Mouse (Mus musculus) frontal cortex, adult (tissue): Measurements from ENCODE around the gene Mtx1.

Experiments used
- ATAC-seq: cut with Nextera tagmentation; 2 replicates; pipeline ENCODE4 v1.9.2; 2017; ENCODE audit warnings: mild to moderate bottlenecking, moderate library complexity, mixed read lengths; ENCODE audit not compliant: low TSS enrichment

Mtx1 gene

GRCm38 (mm10) chr3:89214681-89215411 lies 12.0 kb downstream of the Mtx1 start, which contains the start of gene Thbs3:
Gene Thbs3, plus strand, starts transcription at chr3:89215180.
- no peak for ATAC-seq

- ATAC-seq, result peak; percentile 80
These were observed 12.9 kb downstream of the Mtx1 start for GRCm38 (mm10) chr3:89213803-89214530.

GRCm38 (mm10) chr3:89210731-89211130 lies 16.2 kb downstream of the Mtx1 start:
- no peak for ATAC-seq

- ATAC-seq, result no peak
These were observed 16.7 kb downstream of the Mtx1 start for GRCm38 (mm10) chr3:89210162-89210561.

- no peak for ATAC-seq
These were observed 17.2 kb downstream of the Mtx1 start for GRCm38 (mm10) chr3:89209731-89210130.

GRCm38 (mm10) chr3:89208736-89209135 lies 18.2 kb downstream of the Mtx1 start:
- no peak for ATAC-seq

GRCm38 (mm10) chr3:89208075-89208657 lies 18.7 kb downstream of the Mtx1 start:
- ATAC-seq, result no peak

- ATAC-seq, result no peak
These were observed 20.2 kb downstream of the Mtx1 start for GRCm38 (mm10) chr3:89206695-89207094.

GRCm38 (mm10) chr3:89206079-89206478 lies 20.8 kb downstream of the Mtx1 start:
- ATAC-seq, result no peak

- peak; percentile 11; the same call in 1 of the 2 replicates for ATAC-seq
These were observed 23.8 kb downstream of the Mtx1 start for GRCm38 (mm10) chr3:89203142-89203514.

- ATAC-seq, result peak; percentile 91
These were observed 24.4 kb downstream of the Mtx1 start, which contains the start of gene Gba for GRCm38 (mm10) chr3:89202253-89203141. Gene Gba, plus strand, starts transcription at chr3:89202928.

- ATAC-seq, result no peak
These were observed 27.0 kb downstream of the Mtx1 start for GRCm38 (mm10) chr3:89199839-89200238.

GRCm38 (mm10) chr3:89195979-89196877 lies 30.7 kb downstream of the Mtx1 start:
- ATAC-seq, result peak; percentile 97

GRCm38 (mm10) chr3:89193853-89194252 lies 33.0 kb downstream of the Mtx1 start:
- no peak for ATAC-seq

- no peak for ATAC-seq
These were observed 33.5 kb downstream of the Mtx1 start for GRCm38 (mm10) chr3:89193351-89193750.

GRCm38 (mm10) chr3:89190436-89190835 lies 36.5 kb downstream of the Mtx1 start:
- no peak for ATAC-seq

GRCm38 (mm10) chr3:89188478-89188875 lies 38.4 kb downstream of the Mtx1 start:
- ATAC-seq, result no peak

GRCm38 (mm10) chr3:89187690-89188477 lies 39.0 kb downstream of the Mtx1 start:
- ATAC-seq, result no peak

GRCm38 (mm10) chr3:89187197-89187596 lies 39.7 kb downstream of the Mtx1 start:
- no peak for ATAC-seq

GRCm38 (mm10) chr3:89183959-89184315 lies 43.0 kb downstream of the Mtx1 start:
- no peak for ATAC-seq
